Mouse (Mus musculus) adrenal gland, adult 18-20 months (tissue): ENCODE data around the gene Oca2. TPM values are rescaled to one million over a fixed set of nuclear protein-coding genes. Genes with fewer than 3 reads are reported as not detected.

Experiments used
- DNase-seq, 2 experiments: peaks; one replicate each; pipeline ENCODE4 v3.0.0; 2021 to 2022; ENCODE audit warnings: low spot score in 2 of 2
- total RNA-seq, 2 experiments: library from RNA; stranded (reverse); gene quantifications; 1 replicate in 1 of 2; 2 replicates in 1 of 2; pipeline ENCODE4 v1.2.3; 2021

Gene Oca2
- total RNA-seq, 2 experiments from 2014 or later, result 2.8 to 4.4 TPM

DNA sequence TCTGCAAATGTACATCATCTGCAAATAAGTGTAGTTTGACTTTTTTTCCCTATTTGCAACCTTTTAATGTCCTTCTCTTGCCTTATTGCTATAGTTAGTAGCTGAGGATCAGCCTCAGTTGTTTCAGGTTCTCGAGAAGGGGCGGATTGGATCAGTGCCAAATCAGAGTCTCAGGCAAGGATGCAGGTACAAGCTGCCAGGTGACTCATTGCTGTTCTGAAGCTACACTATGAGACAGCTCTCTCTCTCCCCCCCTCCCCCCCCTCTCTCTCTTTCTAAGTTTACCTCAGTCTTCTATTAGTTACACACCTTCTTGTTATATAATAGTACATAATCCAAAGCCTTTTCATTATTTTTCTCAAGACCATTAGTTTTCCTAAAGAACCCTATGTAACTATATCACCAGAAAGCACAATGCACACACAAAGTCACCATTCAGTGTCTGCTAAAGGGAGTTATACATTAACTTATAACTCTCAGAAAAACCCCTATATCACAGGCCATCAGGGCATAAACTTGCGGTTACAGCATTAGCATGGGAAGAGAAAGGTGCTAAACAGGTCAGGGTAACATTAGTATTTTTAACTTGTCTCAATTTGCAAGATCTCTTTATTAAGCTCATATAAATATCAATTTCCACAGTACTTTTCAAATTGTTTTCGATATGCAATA lies 142.3 kb downstream of the Oca2 start:
- no peak for DNase-seq

DNA sequence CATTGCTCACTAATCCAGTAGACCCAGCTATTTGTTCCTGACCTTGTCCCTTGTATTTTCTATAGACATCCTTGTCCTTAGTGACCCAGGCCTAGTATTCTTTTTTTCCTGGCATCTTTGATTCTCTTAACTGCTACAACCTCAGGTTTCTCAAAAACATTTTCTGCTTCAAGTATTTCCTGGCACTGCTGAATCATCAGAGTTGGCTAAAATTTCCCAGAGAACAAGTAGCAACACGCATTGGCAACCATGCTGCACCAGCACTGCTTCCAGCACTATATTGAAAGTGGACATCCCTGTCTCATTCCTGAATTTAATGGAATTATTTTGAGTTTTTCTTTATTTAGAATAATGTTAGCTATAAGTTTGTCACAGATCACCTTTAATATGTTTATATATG lies 143.1 kb downstream of the Oca2 start:
- DNase-seq, result no peak

DNA sequence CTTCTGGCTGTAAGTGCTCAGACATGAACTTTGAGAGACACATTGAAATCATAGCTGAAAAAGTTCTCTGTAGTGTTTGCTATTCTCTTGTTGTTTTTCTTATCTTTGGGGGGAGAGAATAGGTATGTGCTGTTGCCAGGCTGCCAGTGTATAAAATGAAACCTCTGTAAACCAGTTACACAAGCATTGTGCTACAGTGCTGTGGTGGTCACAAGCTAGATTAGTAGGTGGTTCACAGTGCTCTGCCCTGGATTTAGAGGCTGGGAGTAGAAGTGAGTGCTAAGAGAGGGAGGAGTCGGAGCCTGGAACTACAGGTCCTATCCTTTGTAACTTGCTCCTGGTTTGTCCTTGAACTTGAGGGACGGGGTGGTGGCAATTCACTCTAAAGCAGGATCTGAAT lies 148.7 kb downstream of the Oca2 start:
- no peak for DNase-seq

DNA sequence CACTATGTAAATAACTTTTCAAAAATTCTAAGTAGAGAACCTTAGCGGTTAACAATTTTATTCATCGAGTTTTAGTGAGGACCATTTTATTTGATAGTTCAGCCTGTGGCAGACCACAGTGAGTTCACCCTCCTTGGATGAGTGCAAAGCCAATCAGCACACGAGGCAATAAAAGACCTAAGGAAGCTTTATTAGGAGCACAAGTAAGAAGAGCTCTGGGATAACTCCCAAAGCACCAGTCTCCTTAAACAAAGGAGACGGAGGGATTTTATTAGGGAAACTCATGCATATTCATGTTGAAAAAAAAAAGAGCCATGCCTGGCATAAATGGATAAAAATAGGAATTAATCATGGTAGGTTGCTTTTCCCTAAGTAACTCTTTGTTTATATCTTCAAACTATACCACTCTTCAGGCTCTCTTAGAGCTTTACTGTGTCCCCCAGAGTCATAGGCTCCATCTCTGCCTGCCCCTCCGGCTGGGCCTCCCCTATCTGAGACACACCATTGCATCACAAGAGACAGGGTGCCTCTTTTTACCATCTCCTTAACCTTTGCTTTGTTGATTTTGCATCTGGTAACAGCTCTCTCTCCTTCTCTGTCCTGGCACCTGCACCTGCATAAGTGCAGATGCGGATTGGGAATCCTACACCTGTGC lies 178.7 kb downstream of the Oca2 start:
- DNase-seq, result no peak

DNA sequence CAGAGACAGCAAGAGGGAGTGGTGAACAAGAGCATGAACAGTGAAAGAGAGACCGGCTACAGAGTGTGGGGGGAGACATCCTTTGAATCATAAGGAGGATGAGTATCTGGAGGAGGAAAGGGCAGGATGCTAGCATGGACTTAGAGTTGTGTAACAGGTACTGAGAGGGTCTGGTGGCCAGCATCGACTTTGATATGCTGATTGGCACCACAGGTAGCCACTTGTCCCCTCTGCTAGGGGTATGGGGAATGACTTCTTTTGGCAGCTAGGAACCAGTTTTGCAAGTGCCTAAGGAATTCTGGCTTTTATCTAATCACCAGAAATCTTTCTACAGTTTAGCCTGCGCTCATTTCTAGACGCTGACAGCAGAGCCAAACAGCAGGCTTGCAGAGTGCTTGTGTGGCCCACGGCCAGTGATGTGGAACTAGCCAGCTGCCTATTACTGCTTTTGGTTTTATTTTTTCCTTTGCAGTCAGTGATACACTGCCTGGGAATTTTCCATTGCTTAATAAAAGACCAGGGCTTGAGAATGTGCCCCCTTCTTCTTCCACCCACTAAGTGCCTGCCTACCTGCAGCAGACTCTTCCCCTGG lies 179.8 kb downstream of the Oca2 start:
- peak in 1 of 2 experiments; percentile 20 for DNase-seq

DNA sequence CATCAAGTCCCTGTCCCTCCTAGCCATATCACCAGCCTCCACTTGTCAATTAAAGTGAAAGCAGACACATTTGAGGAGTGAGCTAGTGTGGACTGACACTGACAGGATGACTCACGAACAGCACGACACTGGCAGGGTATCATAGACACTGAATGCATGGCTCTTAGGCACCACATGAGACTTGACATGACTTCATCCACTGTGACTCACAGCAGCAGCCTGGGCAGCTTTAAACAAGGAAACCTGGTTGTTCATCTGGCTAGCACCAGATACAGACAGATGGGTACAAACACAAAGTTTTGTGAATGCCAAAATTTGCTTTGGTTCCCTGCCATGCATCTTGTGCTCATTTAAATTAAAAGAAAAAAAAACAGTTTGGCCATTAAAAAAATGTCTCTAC lies 182.4 kb downstream of the Oca2 start:
- no peak for DNase-seq

DNA sequence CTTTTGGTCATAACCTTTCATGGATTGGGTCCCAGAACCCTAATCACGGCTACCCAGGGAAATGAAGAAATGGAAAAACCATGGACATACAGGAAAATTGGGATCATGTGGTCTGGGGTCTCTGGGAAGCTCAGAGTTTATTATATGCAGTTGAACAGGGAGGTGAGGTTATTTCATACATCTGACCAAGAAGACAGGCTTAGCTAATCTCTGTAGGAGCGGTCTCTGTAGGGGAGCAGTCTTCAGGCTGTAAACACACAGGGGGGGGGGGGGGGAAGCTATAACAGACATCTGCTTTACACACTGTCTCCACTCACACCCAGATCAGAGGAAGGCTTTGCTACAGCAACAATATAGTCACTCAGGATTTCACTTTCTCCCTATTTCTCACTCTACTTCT lies 184.0 kb downstream of the Oca2 start:
- no peak for DNase-seq

DNA sequence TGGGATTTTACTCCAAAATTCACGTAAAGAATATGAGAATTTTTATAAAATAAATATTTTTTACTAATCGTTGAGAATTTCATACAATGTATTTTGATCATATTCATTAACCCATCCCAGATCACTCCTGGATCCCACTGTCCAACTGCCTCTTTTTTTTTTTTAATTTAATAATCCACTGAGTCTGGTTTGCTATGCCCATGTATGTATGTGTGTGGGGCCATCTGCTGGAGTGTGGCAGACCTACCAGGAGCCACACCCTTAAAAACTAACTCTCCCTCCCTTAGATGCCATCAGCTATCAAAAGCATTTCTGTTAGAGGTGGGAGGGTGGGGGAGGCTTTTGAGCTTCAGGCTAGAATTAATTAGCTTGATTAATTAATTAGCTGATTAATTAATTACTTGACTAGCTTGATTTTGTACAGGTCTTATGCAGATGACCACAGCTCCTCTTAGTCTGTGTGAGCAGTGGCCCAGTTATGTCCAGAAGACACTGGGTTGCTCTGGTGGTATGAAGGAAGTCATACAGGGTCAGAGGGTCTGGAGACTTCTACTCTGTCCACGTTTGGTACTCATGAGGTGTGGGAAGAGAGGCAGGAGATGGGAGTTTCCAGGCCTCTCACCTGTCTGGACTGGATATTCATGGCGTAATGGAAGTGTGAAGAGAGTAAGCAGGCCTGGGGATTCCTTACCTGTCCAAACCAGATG lies 221.4 kb downstream of the Oca2 start:
- DNase-seq, result no peak

DNA sequence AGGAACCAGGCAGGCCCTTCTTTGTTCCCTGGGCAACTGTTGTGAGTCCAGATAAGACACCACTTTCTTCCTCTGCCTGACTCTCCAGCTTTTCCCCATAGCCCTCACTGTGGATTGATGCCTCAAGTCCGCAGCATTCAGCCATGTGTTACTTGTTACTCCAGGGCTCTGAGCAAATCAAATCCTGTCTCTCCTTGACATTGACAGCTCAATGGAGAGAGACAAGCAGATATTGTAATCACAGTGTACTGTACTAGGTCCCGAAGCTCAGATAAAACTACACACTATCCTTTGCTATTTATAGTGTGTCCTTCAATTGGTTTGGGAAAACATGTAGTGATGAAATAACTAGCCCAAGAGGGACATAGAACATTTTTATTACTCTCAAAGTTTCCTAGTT lies 258.7 kb downstream of the Oca2 start:
- DNase-seq, result no peak

DNA sequence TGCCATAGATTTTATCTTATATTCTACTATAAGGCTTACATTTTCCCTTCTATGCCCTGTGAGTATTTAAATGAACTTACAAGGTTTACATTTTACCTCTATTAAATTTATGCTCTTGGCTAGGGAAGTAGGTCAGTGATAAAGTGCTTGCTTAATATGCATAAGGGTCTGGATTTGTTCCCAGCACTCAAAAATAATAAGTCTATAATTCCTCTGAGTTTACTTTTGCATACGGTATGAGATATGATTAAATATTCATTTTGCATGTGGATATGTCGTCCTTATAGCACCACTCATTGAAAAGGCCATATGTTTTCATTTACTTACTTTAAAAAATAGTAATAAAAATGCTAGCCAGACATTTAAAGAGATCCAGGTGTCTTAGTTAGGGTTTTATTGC lies 259.8 kb downstream of the Oca2 start:
- DNase-seq, result no peak

DNA sequence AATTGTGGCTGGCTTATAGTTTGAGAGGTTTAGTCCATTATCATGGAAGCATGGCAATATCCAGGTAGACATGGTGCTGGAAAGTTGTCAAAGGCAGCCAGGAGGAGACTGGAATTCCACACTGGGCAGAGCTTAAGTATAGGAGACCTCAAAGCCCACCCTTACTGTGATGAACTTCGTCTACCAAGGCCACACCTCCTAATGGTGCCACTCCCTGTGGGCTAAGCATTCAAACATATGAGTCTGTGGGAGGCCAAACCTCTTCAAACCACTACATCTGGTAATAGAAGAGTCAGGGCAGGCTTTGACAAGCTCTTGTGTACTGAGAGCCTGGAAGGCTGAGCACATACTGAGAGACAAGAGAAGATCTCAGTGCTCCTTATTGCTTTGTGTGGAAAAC lies 260.2 kb downstream of the Oca2 start:
- no peak for DNase-seq

DNA sequence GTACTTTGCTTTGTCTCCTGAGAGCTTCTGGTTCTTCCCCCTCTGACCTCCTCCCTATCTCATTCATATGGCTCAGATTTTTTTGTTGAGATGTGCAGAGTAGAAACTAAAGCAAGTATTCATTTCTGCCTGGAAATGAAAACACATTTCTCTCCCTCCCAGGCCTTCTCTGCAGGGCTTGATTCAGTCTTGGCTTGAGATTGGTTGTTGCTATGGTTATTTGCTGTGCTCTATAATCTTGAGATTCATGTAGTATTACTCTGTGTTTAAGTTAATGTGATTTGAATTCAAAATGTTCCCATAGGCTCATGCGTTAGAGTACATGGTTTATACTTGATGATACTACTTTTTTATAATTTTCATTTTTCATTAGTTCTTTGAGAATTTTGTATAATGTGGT lies 260.9 kb downstream of the Oca2 start:
- DNase-seq, result no peak

DNA sequence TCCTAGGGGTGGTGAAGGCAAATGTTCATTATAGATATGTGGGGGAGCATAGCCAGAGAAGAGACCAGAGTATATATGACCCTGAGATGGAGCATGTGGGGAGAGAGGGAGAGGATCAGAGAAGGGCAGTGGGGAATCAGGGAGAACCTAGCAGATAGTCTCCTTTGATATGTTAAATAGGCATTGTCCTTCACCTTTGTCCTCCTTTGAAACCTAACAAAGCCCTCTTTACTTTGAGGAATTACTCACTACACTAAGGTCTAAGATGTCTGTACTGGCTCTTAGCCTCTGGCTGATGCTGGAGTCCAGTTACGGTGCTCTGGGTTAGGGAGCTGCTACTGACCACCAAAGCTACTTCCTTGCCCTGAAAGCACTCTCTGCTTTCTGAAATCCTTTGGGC lies 279.0 kb downstream of the Oca2 start:
- DNase-seq, result no peak

DNA sequence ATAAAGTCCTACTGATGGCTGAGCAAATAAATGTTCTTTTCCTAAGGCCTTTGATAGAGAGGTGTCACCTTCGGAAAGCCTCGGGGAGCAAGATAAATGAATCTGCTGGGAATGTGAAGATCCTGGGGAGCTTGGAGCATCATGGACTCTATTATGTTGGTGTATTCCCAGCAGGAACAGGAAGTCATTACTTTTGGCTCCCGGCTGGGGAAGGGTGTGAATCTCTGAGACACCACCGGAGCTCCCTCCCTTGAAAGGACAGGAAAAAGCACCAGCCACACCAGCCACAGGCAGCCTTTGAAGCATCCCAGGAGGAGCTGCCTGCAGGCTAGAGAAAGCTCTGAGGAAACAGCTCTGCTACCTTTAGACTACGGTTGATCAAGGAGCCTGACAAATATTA lies 280.2 kb downstream of the Oca2 start:
- DNase-seq, result no peak

DNA sequence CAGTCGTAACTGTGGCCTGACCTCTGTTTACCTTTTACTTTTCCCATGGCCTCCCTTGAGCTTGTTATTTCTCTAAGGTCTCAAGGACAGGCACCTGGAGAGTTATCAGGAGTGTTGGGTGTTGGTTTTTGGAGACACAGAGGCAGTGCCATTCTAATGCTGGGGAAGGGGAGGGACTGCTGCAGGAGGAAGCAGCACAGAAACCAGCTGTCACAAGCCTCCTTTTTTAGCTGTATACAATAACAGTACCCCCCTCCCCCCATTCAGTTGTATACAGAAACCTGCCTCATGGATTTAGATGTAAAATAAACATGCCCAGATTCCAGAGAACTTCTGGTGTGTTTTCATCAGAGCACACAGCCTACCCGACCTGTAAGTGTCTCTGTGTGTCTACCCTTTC lies 295.3 kb downstream of the Oca2 start:
- no peak for DNase-seq

DNA sequence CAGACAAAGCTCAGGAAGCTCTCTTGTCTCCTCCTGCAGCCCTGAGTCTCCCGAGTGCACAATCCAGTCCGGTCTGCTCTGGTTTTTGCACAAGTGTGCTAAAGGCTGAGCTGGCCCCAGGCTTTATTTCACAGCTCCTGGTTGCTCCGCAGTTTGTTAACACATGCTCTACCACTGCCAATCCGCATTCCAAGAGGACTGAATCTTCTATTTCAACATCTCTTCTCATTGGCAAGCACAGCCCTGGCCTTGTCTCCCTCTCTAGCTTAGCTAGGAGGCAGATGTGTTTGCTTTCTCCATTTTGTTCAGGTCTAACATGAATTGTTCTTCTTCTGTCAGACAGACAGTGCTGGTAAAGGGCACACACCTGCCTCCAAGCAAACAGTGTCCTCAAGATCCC lies 309.7 kb downstream of the Oca2 start:
- DNase-seq, result peak in 1 of 2 experiments; percentile 16

DNA sequence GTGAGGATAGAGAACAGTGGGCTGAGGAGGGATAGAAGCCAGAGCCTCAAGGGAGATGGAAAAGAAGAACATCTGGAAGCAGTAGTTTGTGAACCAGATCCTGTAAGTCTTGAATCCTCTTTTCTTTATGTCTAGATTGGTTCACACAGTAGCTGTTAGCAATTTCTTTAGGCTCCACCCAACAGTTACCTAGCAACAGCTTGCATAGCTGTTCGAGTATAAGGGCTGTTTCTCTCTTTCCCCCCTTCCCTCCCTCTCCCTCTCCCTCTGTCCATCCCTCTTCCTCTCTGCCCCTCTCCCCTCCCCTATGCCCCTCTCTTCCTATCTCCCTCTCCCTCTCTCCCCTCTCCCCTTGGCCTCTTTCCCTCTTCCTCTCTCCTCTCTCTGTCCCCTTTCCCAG lies 312.2 kb downstream of the Oca2 start:
- no peak for DNase-seq

Other genes starting within 250 kb of the Oca2 start
- 1 to 10 TPM; 7.1 to 7.2 TPM for gene Nipa1, start 219.8 kb upstream of the Oca2 start, total RNA-seq
- gene Herc2, start 189.6 kb upstream of the Oca2 start, total RNA-seq, result 10 to 100 TPM; 50.4 to 52.5 TPM